Mouse (Mus musculus) hindbrain, embryonic 16.5 days (tissue): Measurements from ENCODE around the gene B4gat1. TPM values are rescaled to one million over a fixed set of nuclear protein-coding genes. Genes with fewer than 3 reads are reported as not detected.
A peak's percentile ranks its signal among the peaks of the same experiment; 100 is the strongest.

Source experiments
- ATAC-seq: fragments of 200-750 bp; cut with Nextera tagmentation; 2 replicates; pipeline ENCODE4 v1.8.0; 2017; ENCODE audit warnings: moderate TSS enrichment, moderate library complexity
- H3K27ac ChIP-seq: fragments of 300-500 bp; sonication (generic); 2 replicates; pipeline ENCODE4 v1.5.1; 2014; ENCODE audit warnings: low read depth, mild to moderate bottlenecking, control low read depth, low read length, moderate library complexity
- H3K27me3 ChIP-seq: fragments of 300-500 bp; sonication (generic); replicated peaks from 2 replicates; pipeline ENCODE4 v1.6.1; 2014; ENCODE audit warnings: low read length; ENCODE audit not compliant: control insufficient read depth, insufficient read depth
- H3K36me3 ChIP-seq: fragments of 300-500 bp; sonication (generic); 2 replicates; pipeline ENCODE4 v1.6.1; 2014; ENCODE audit warnings: mild to moderate bottlenecking, low read length, moderate library complexity, mixed read lengths; ENCODE audit not compliant: control insufficient read depth, insufficient read depth
- H3K4me1 ChIP-seq: fragments of 300-500 bp; sonication (generic); 2 replicates; pipeline ENCODE4 v1.6.1; 2014; ENCODE audit warnings: low read depth, low read length; ENCODE audit not compliant: control insufficient read depth, insufficient read depth
- H3K4me2 ChIP-seq: fragments of 300-500 bp; sonication (generic); 2 replicates; pipeline ENCODE4 v1.6.1; 2014; ENCODE audit warnings: mild to moderate bottlenecking, low read length, control low read depth, moderate library complexity
- H3K4me3 ChIP-seq: fragments of 300-500 bp; sonication (generic); 2 replicates; pipeline ENCODE4 v1.5.1; 2014; ENCODE audit warnings: mild to moderate bottlenecking, low read length, control low read depth, moderate library complexity
- H3K9ac ChIP-seq: fragments of 300-500 bp; sonication (generic); 2 replicates; pipeline ENCODE4 v1.6.1; 2014; ENCODE audit warnings: low read depth, mild to moderate bottlenecking, control low read depth, low read length, moderate library complexity
- H3K9me3 ChIP-seq: fragments of 300-500 bp; sonication (generic); 2 replicates; pipeline ENCODE4 v1.6.1; 2014; ENCODE audit warnings: mild to moderate bottlenecking, low read length, moderate library complexity; ENCODE audit not compliant: control insufficient read depth
- WGBS: fragments of 180-500 bp; shearing (Covaris S2); extraction: QIAGEN DNeasy Blood & Tissue Kit; methylation state at CpG from one replicate; pipeline ENCODE4 v1.1.7; 2014; 5-methylcytosine and 5-hydroxymethylcytosine counted together
- polyA plus RNA-seq: library from polyadenylated mRNA; unstranded; fragments of >200 nt; fragmentation: Nextera tagmentation; extraction: Ambion mirVana; gene quantifications from 2 replicates; pipeline ENCODE4 v1.2.1, GENCODE M21; 2015

B4gat1 gene
- polyA plus RNA-seq, 1 experiment from 2014 or later = 133 TPM

DNA sequence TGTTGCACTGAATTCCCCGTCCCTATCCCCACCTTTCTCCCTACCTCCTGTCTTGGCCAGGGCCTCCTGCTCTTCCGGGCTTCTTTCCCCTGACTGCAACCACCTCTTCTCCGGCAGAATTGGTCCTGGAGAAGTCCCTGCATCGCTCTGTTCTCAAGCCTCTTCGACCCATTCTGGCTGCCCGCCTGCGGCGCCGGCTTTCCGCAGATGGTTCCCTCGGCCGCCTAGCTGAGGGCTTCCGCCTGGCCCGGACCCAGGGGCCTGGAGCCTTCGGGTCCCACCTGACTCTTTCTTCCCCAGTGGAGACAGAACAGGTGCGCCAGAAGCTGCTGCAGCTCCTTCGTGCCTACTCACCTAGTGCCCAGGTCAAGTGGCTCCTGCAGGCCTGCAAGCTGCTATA, 14.2 kb downstream of the B4gat1 start:
- no peak overlapping the region; the same call in 1 of the 2 replicates for H3K4me2 ChIP-seq
- peaks cover 8% of the 10 kb centered on the region for H3K4me1 ChIP-seq
- ATAC-seq = no peak
- H3K9ac ChIP-seq = no peak overlapping the region; the same call in 1 of the 2 replicates
- no peaks in the 10 kb centered on the region for H3K9me3 ChIP-seq
- H3K4me3 ChIP-seq = no peak overlapping the region
- peaks cover 35% of the 10 kb centered on the region for H3K27me3 ChIP-seq
- H3K27ac ChIP-seq = no peak overlapping the region
- peaks cover 3% of the 10 kb centered on the region for H3K36me3 ChIP-seq
- 56% methylated on average over 17 of the region's 17 CpGs for WGBS

DNA sequence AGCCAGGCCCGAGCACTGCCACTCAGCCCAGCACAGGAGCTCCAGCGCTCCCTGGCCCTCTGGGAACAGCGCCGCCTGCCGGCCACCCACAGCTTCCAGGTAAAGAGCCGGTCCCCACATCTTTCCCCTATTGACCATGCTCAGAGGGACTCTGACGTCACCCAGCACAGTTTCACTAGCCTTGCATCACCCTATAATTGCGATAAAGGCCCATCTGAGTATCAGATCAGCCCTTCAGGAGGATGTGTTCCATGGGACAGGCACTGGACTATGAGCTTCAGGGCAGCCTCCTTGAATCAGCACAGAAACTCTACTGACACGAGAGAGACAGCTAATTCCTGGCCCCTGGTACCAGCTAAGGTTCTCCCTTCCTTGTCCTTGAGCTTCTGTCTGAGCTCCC, 15.3 kb downstream of the B4gat1 start:
- Histone ChIP-seq H3K27ac (no peak overlapping the region), H3K4me1 (peaks cover 8% of the 10 kb centered on the region), H3K9me3 (no peaks in the 10 kb centered on the region), H3K4me2 (no peak overlapping the region), H3K9ac (no peak overlapping the region), H3K4me3 (no peak overlapping the region), H3K36me3 (peaks cover 3% of the 10 kb centered on the region; the same call in 1 of the 2 replicates), H3K27me3 (peaks cover 35% of the 10 kb centered on the region)
- 17% methylated on average over 9 of the region's 9 CpGs for WGBS
- ATAC-seq = no peak

DNA sequence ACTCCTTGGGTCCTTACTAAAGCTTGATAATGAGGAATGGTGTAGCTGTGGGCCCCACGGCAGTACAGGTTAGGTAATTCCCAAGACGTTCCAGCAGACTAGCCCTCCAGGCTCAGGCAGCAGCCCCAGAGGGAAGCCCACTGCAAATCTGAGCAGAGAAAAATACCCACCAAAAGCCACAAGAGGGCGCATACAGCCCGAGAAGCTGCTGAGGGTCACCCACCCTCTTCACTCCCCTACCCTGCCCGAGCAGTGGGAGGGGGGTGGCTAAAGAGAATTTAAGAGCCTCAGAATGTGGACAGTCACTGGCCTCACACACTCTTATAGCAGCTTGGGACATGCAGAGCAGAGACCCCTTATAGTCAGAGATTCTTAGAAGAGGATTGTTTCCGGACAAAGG, 17.6 kb downstream of the B4gat1 start:
- no peaks in the 10 kb centered on the region for H3K36me3 ChIP-seq
- no peak overlapping the region for H3K4me3 ChIP-seq
- H3K4me2 ChIP-seq = no peak overlapping the region
- no peak overlapping the region for H3K9ac ChIP-seq
- H3K9me3 ChIP-seq = no peaks in the 10 kb centered on the region
- 9% methylated on average over 6 of the region's 6 CpGs for WGBS
- 0 out of 2 replicates have a peak, but pooled peaks have one; percentile 40 for ATAC-seq
- no peaks in the 10 kb centered on the region; the same call in none of the 2 replicates for H3K4me1 ChIP-seq
- peaks cover 22% of the 10 kb centered on the region for H3K27me3 ChIP-seq
- H3K27ac ChIP-seq = no peak overlapping the region

DNA sequence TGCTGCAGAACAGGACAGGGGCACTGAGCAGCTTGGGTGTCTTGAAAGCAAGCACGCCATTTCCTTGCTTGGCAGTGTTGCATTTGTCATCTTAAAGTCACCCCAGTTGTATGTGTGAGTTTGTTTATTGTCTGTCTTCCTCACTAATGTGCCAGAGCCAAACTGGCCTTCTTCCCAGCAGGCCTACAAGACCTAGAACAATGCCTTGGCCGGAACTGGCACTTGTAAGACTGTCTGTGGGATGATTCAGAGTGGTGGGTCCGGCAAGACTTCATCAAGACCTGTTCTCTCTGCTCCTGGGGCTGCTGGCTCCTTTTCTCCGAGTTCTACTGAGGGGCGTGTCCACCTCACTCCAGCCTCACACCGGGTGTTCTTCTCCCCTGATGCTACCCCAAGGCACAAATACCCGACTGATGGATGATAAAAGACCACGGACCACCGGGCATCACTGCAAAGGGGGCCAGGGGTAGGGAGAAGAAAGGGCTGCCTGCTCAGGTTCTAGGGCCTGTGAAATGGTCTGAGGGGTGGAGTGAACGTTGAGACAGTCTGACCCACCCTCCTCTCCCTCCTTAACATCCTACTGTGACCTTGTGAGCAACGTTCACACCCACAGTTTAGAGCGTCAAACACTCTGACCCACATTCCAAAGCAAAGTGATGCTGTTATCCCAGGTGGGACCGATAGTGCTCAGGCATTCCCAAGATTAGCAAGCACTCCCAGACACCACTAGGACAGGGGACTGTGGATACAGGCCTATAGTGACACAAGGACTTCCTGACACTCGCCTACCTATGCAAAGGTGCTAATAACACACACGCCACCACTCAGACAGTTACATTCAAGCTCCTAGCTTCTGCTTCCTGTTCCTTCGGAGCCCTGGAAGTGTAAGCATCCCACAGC, 19.5 kb downstream of the B4gat1 start:
- Histone ChIP-seq H3K4me3 (no peak overlapping the region), H3K27me3 (peaks cover 5% of the 10 kb centered on the region), H3K27ac (no peak overlapping the region), H3K9me3 (no peaks in the 10 kb centered on the region), H3K36me3 (no peaks in the 10 kb centered on the region), H3K4me1 (no peaks in the 10 kb centered on the region; the same call in 1 of the 2 replicates), H3K4me2 (no peak overlapping the region), H3K9ac (no peak overlapping the region)
- ATAC-seq = no peak
- WGBS = 22% methylated on average over 16 of the region's 16 CpGs

DNA sequence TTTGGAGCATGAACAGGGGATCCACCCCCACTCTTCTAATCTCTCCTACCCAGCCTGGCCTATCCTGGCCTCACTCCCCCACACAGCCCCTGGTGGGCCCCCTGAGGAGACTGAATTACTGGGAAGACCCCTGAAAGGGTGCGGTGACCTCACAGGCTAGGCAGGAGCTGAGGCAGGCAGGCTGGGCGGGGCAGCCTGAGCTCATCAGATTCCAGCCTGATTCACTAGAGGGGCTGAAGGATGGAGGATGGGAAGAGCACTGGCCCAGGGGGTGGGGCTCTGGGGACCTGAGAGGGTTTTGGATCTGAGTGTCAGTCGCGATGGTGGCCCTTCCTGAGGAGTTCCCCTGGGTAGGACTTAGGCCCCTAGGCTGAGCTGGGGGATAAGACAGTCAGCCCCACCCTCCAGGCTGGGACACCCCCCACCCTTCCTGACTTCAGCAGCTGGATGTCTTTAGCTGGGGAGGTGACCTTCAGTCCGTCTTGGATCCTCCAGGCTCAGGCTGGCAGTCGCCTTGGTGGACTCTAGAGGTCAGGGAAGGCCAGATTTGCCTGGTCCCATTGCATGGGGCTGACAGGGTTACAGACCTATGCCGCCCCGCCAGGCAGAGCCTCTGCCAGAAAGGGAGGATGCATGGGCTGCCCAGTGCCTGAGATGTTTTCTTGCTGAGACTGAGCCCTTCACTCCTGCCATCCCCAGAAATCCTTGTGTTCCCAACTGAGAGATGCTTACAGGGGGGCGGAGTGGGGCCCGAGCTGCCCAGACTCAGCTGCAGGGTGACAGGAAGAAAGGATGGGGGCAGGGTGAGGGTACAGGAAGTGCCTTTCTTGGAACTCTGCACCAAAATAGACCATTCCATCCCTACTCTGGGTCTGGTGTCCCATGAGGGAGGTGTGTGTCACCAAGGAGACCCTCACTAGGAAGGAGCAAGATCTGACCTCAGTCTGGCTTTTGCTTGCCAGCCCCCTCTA, 20.5 kb downstream of the B4gat1 start:
- Histone ChIP-seq H3K4me2 (no peak overlapping the region), H3K9me3 (no peaks in the 10 kb centered on the region), H3K36me3 (no peaks in the 10 kb centered on the region), H3K27ac (no peak overlapping the region), H3K4me3 (no peak overlapping the region), H3K4me1 (no peaks in the 10 kb centered on the region; the same call in 1 of the 2 replicates), H3K27me3 (0 out of 2 replicates have a peak, but pooled peaks cover 2% of the 10 kb centered on the region), H3K9ac (peak overlapping the region; percentile 0; the same call in 1 of the 2 replicates)
- ATAC-seq = no peak
- WGBS = 19% methylated on average over 10 of the region's 10 CpGs

DNA sequence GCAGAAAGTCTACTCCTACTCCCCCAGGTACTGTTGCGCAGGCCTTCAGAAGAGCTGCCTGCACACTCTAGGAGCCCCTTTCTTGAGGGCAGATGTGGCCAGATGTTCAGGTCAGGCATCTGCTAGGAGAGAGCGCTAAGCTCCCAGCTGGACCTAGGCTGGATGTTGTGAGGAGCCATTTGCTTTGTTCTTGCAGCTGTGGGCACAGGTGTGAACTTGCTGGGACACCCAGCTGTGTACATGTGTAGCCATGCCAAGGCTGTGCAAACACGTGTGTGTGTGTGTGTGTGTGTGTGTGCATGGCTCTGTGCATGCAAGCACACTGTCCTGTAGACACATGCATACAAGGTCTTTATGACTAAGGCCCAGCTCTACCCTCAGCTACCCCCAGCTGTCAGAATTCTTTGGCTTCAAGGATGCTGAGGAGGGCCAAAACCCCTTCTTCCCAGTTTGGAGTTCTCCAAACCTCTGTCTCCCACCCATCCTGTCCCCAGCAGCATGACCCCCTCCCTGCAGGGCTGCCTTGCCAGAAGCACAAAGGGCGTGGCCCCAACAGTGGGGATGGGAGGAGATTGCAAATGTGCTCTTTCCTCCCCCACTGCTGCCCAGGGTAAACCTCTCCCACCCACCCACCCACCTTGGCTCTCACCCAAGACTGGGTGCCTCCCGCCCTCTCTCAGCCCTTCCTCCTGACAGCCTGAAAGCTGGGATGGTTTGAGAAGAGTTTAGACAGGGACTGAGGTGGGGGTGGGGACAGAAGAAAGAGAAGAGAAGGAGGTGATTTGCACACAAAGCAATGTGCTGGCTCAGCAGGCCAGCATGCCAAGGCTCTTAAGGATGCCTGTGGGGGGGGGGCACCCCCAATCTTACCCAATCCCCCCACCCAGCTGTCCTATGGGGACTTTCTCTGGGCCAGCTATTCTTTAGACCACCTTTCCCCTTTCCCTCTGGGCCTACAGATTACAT, 22.0 kb downstream of the B4gat1 start:
- no peaks in the 10 kb centered on the region; the same call in 1 of the 2 replicates for H3K4me1 ChIP-seq
- H3K27ac ChIP-seq = no peak overlapping the region
- H3K27me3 ChIP-seq = no peaks in the 10 kb centered on the region; the same call in 1 of the 2 replicates
- no peaks in the 10 kb centered on the region for H3K36me3 ChIP-seq
- no peak overlapping the region for H3K9ac ChIP-seq
- H3K4me3 ChIP-seq = no peak overlapping the region
- WGBS = 37% methylated on average over 5 of the region's 5 CpGs
- no peaks in the 10 kb centered on the region for H3K9me3 ChIP-seq
- ATAC-seq = 0 out of 2 replicates have a peak, but pooled peaks have one; percentile 21
- H3K4me2 ChIP-seq = no peak overlapping the region

DNA sequence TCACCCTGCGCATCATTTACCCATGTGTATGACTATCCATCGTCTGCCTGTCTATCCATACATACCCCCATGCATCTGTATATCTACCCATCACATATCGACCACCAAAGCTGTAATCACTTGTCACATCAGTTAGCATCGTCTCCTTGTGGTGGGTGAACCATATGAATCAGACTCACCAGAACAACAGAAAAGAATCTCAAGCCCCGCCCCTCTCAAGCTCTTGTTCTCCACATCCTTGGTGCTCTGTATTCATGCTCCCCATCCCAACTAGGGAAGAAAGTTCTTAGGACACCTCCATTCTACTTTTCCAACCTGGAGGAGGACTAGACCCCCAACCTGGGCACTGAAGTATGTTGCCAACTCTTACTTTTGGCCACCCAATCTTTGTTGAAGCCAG, 23.4 kb downstream of the B4gat1 start:
- ATAC-seq = no peak
- no peak overlapping the region for H3K4me2 ChIP-seq
- no peak overlapping the region for H3K4me3 ChIP-seq
- peaks cover 4% of the 10 kb centered on the region for H3K27me3 ChIP-seq
- H3K27ac ChIP-seq = no peak overlapping the region
- H3K9me3 ChIP-seq = no peaks in the 10 kb centered on the region
- WGBS = 92% methylated on average over 5 of the region's 5 CpGs
- H3K9ac ChIP-seq = no peak overlapping the region
- H3K36me3 ChIP-seq = no peaks in the 10 kb centered on the region
- H3K4me1 ChIP-seq = no peaks in the 10 kb centered on the region; the same call in 1 of the 2 replicates

DNA sequence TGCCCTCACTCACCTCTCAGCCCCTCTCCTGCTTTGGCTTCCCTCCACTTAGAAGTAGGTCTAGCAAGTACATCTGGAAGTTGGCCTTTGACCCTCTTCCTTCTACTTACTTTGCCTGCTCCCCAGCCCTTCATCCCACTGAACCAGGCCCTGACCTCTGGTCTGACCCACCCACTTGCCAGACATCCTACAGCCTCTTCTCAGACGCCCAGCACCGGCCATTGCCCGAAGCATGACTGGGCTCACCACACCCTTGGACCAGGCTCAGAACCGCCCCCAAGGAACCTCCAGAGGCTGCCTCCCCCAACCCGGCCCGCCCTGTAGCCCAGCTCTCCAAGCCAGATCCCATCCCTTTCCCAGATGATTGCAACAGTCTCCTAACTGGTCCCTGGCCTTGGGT, 23.8 kb downstream of the B4gat1 start:
- H3K4me1 ChIP-seq = peaks cover 2% of the 10 kb centered on the region
- no peak overlapping the region for H3K4me2 ChIP-seq
- H3K9ac ChIP-seq = no peak overlapping the region

More for the DNA sequence above, 23.8 kb downstream of the B4gat1 start:
- Histone ChIP-seq H3K4me3 (no peak overlapping the region), H3K9me3 (no peaks in the 10 kb centered on the region), H3K27ac (no peak overlapping the region), H3K27me3 (peaks cover 7% of the 10 kb centered on the region), H3K36me3 (no peaks in the 10 kb centered on the region)
- WGBS = 83% methylated on average over 6 of the region's 6 CpGs
- no peak for ATAC-seq
